Mouse (Mus musculus): Measurements from ENCODE around the gene Pex3.

DNA sequence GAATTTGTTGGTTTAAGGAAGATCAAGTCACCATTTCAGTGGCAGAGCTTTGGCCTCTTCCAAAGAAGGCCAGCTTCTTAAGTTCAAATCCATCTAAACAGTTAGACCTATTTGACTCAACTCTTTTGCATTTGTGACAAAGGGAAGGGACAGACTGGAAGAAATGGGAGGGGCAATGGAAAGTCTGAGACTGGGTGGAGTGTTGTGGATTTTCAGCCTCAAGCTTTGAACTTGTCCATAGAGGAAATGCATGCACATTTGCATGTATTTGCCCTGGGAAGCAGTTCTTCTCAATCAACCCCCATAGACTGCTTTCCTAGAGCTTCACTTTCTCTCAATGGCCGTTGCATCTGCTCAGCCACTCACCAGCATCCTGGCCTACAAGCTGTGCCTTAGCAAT is 1.4 kb upstream of the Pex3 start:
- TF ChIP-seq CTCF (IDR thresholded peaks at IDR 0.05; ENCODE audit: low read depth) (no peak), EP300 (IDR thresholded peaks at IDR 0.05; ENCODE audit: low read depth) (no peak)
